8 mouse cellular contexts compared by ENCODE assay signal in genomic region chr10:95394819-95395812, GRCm38 (mm10). TPM values are rescaled to one million over a fixed set of nuclear protein-coding genes. Genes with fewer than 3 reads are reported as not detected.
DNase-seq lines count a peak whose midpoint lies in the region; ATAC-seq lines count a peak whose summit lies in the region.

No protein-coding gene starts in this region.

- intact Hi-C loops in gastrocnemius, postnatal 14 days (cut with DNase I; ENCODE audit: low total_unique reads) = no loop called here

- peak; percentile 24 for DNase-seq in gastrocnemius, adult 18-20 months (ENCODE audit: low spot score)
- DNase-seq in gastrocnemius, postnatal 14 days = no peak
- peak; percentile 34 for DNase-seq in 3134 (ENCODE audit: extremely low read depth, insufficient read length, low spot score)
- no peak for DNase-seq in liver, embryonic 11.5 days (ENCODE audit: low spot score)
- no peak for DNase-seq in cerebellum, adult 8-10 months
- DNase-seq in layer of hippocampus, adult 18-20 months (ENCODE audit: low spot score in 2 of 2) = no peak
- no peak for DNase-seq in adrenal gland, postnatal 4 days (ENCODE audit: low spot score in 2 of 2)

- H3K9me3 ChIP-seq in embryonic facial prominence, embryonic 15.5 days (replicated peaks) = no peaks in the 10 kb centered on the region
- no peaks in the 10 kb centered on the region for H3K9me3 ChIP-seq in liver, embryonic 11.5 days (ENCODE audit: control insufficient read depth, low read length)

- peak overlapping the region; percentile 46 for H3K4me2 ChIP-seq in embryonic facial prominence, embryonic 15.5 days (replicated peaks)
- peak overlapping the region; percentile 38 for H3K4me2 ChIP-seq in liver, embryonic 11.5 days

- no peak overlapping the region for H3K27ac ChIP-seq in embryonic facial prominence, embryonic 15.5 days (replicated peaks)
- no peak overlapping the region for H3K27ac ChIP-seq in liver, embryonic 11.5 days (ENCODE audit: low read depth, low read length)

- H3K4me1 ChIP-seq in embryonic facial prominence, embryonic 15.5 days = peaks cover 44% of the 10 kb centered on the region
- no peaks in the 10 kb centered on the region for H3K4me1 ChIP-seq in liver, embryonic 11.5 days (replicated peaks; ENCODE audit: control insufficient read depth, insufficient read depth, low read length)

- no peaks in the 10 kb centered on the region for H3K36me3 ChIP-seq in embryonic facial prominence, embryonic 15.5 days
- no peaks in the 10 kb centered on the region for H3K36me3 ChIP-seq in liver, embryonic 11.5 days (ENCODE audit: control insufficient read depth, insufficient read depth, low read length)

- no peak overlapping the region for H3K9ac ChIP-seq in embryonic facial prominence, embryonic 15.5 days
- no peak overlapping the region for H3K9ac ChIP-seq in liver, embryonic 11.5 days (ENCODE audit: low read depth, low read length)

- 23% methylated on average over 25 of the region's 25 CpGs for WGBS in embryonic facial prominence, embryonic 15.5 days
- WGBS in liver, embryonic 11.5 days = 40% methylated on average over 25 of the region's 25 CpGs

- H3K4me3 ChIP-seq in embryonic facial prominence, embryonic 15.5 days (replicated peaks) = peak overlapping the region; percentile 28
- H3K4me3 ChIP-seq in liver, embryonic 11.5 days (ENCODE audit: low read depth, low read length) = no peak overlapping the region

- H3K27me3 ChIP-seq in embryonic facial prominence, embryonic 15.5 days = no peaks in the 10 kb centered on the region
- peaks cover 20% of the 10 kb centered on the region for H3K27me3 ChIP-seq in liver, embryonic 11.5 days (replicated peaks; ENCODE audit: control insufficient read depth, insufficient read depth, low read length)

- no peak for ATAC-seq in embryonic facial prominence, embryonic 15.5 days (ENCODE audit: insufficient number of reproducible peaks, low FRiP score, low TSS enrichment, low read depth)
- ATAC-seq in liver, embryonic 11.5 days (replicated peaks; ENCODE audit: low FRiP score) = no peak

RNA-seq across cellular contexts. Expression of gene Socs2, which starts 21.9 kb away (rescaled TPM):
- total RNA-seq in gastrocnemius, adult 18-20 months (2021) = 10 to 100 TPM in 1 of 2 experiments, 1 to 10 TPM in 1; 7.7 to 14.0 TPM
- total RNA-seq in gastrocnemius, postnatal 14 days (2021) = 1 to 10 TPM; 8.2 to 9.4 TPM
- 64.9 and 74.6 TPM in 2 replicates for polyA plus RNA-seq in embryonic facial prominence, embryonic 15.5 days (2015; fragmentation: Nextera tagmentation; extraction: Ambion mirVana)
- polyA plus RNA-seq in liver, embryonic 11.5 days (2014; fragmentation: Nextera tagmentation; extraction: Ambion mirVana) = 19.4 and 21.1 TPM in 2 replicates
- total RNA-seq in layer of hippocampus, adult 18-20 months (2021) = 10 to 100 TPM; 30.6 to 32.9 TPM
- 10 to 100 TPM; 41.3 to 44.5 TPM for total RNA-seq in adrenal gland, postnatal 4 days (2021)

Comparison
In these comparisons a context has a peak if more than half of its experiments do, and no peak if none do; other contexts are left out.
1. DNase-seq: peak in gastrocnemius, adult 18-20 months (single experiment) and 3134 (single experiment); none in gastrocnemius, postnatal 14 days (single experiment), liver, embryonic 11.5 days (single experiment), cerebellum, adult 8-10 months (single experiment), layer of hippocampus, adult 18-20 months (0 of 2) and adrenal gland, postnatal 4 days (0 of 2).